Mouse (Mus musculus) brain, adult 2 months (tissue): ENCODE measurements around the gene Slc16a11.

ENCODE experiments used
- DNase-seq: peaks from one replicate; pipeline ENCODE4 v3.0.0; 2011; ENCODE audit warnings: low read depth, low spot score

The Slc16a11 gene

DNA sequence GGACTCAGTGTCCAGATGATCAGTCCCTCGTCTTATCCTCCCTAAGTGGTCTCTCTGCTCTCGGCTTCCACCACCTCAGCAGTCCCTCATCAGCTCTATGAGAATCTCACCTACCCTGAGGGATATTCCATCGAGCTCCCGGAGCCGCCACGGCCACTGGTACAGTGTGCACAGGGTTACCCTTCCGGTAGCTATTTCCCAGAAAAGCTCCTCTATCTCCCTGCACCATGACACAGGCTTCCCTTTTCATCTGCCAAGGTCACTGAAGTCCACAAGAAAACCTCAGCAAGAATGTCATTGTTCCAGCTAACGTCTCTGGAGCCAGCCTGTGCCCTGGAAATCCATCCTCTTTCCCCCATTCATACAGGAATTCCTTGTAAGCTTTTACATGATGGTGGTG lies 39.3 kb downstream of the Slc16a11 start:
- no peak for DNase-seq

GRCm38 (mm10) chr11:70254337-70254736 lies 41.8 kb downstream of the Slc16a11 start:
- no peak for DNase-seq

GRCm38 (mm10) chr11:70254931-70255531 lies 42.5 kb downstream of the Slc16a11 start, which contains the start of gene Alox12:
Alox12 (minus strand) TSS chr11:70255353.
- DNase-seq = no peak

GRCm38 (mm10) chr11:70259035-70259434 lies 46.5 kb downstream of the Slc16a11 start:
- peak; percentile 17 for DNase-seq

DNA sequence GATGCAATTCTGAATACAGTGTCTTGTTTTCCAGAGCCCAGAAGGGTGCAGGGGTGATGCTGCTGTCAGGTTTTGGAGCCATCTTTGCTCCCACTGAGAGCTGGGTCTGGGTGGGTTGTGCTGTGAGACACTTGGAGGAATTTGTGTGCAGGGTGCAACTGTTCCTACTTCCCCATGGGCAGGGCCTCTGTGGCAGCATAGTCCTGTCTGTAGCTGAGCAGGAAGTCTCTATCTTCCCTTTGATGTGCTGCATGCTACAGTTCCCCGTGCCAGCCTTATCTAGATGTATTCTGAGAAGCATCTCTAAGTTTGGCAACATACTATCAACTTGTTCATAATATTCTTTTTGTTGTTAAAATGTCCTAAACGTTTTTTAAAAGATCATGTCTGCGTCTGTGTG lies 52.7 kb downstream of the Slc16a11 start:
- DNase-seq = no peak

GRCm38 (mm10) chr11:70265819-70266218 lies 53.3 kb downstream of the Slc16a11 start:
- no peak for DNase-seq
